Mouse (Mus musculus) megakaryocyte progenitor cell, adult 5-6 weeks (primary cell): Measurements from ENCODE around the gene Dynlt3. TPM values are rescaled to one million over a fixed set of nuclear protein-coding genes. Genes with fewer than 3 reads are reported as not detected.
A peak's percentile ranks its signal among the peaks of the same experiment; 100 is the strongest.

Experiments
- ATAC-seq: replicated peaks from 2 replicates; pipeline ENCODE4 v1.8.0; 2016; ENCODE audit warnings: mild to moderate bottlenecking, moderate TSS enrichment, inconsistent platforms; ENCODE audit not compliant: poor library complexity
- total RNA-seq, 2 experiments: library from RNA; stranded (forward) in 1 of 2; stranded (reverse) in 1 of 2; fragments of 157-497, 149-512 nt in 1 of 2; fragments of 200-1000 nt in 1 of 2; gene quantifications; 2 replicates each; pipeline versions ENCODE4 v1.2.3 to v1.2.4; 2015 to 2017

Dynlt3 gene
- total RNA-seq (2015) (51.8 and 53.3 TPM in 2 replicates), total RNA-seq (2017) (71.8 and 77.1 TPM in 2 replicates)

- ATAC-seq: peak; percentile 99
Measured at GRCm38 (mm10) chrX:9662391-9663111, at the start of gene Dynlt3. Gene Dynlt3, minus strand, starts transcription at chrX:9663003.

DNA sequence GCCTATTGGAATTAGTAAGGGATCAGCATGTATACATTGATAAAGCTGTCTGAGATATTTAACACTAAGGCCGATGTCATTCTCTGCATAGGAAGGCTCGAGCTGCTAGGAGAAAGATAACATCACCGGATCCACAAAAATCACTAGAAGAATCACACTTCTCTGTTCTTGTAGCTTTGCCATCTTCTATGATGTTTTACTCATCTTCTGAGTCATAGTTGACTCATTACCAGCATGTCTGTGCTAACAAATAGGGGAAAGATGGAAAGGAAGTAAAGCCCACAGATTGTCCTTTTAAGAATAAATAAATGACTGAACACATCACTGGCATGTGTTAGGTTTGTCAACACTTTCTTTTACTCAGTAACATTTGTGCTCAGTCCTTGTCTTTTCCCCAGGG is 37.0 kb upstream of the Dynlt3 start:
- no peak for ATAC-seq

GRCm38 (mm10) chrX:9695997-9696396 is 33.2 kb upstream of the Dynlt3 start:
- ATAC-seq: no peak

DNA sequence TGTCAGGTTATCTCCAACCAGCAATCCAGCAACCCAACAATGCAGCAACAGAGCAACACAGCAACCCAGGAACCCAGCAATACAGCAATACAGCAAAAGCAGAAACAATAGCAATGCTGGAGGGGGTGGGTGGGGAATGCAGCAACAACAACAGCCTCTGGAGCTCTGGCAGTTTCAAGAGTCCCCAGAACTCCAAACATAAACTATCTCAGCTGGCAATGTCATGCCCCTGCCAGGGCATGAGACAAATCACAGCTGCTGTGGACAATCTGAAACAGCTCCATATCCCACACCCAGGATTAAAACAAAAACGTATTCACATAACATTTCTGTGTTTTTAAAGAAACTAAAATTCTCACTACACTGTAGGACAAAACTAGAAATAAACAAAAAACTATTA is 9.2 kb upstream of the Dynlt3 start:
- ATAC-seq: no peak

DNA sequence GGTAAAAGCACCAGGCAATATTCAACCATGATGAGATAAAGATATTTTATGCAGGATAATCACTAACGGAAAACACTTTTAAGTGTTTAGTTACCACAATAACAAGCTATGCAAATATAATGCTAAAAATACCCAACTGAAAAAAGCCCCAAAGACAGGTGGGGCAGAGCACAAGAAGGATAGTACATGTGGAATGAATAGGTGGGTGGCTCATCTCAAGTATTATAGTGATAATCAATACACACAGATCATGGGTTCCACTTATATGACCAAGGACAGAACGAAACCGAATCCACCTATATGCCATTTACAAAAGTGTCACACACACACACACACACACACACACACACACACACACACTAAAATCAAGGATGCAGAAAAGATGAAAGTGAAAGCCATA is 8.6 kb upstream of the Dynlt3 start:
- no peak for ATAC-seq

DNA sequence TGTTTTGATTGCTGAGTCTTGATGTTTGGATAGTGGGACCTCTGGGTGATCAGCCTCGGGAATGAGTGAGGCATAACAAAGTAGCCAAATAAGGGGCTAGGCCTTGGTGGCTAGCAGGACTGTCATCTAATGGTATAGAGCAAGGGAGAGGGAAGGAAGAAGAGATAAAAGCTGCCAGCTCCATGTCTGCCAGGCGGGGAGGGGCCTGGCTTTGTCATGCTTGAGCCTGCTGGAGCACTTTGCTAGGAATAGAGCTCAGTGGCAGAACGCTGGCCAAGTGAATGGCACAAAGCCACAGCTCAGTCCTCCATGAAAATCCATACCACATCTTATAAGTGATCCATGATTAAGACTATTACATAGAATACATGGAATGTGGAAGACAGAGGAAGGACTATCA is 10.0 kb downstream of the Dynlt3 start:
- ATAC-seq: no peak

GRCm38 (mm10) chrX:9640594-9640993 is 22.2 kb downstream of the Dynlt3 start:
- peak; percentile 73 for ATAC-seq

DNA sequence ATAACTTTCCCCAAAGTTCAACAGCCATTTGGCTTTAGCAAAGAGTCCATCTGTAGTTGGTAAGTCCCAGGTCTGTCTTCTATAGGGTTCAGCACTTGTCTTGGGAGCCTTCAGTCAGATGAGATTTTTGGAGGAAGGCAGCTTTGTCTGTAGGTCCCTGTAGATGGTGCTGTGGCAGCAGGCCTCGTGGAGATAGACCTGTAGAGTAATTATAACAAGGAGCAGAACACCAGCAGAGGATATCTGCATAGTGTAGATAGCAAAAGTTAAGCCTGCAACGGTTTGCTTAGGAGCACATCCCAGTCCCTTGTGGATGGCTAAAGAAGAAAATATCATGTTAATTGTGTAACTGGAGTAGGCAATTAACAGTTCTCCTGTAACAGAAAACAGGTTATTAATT is 22.7 kb downstream of the Dynlt3 start:
- peak; percentile 82 for ATAC-seq

Other genes with a start within 250 kb of the Dynlt3 start
- gene Cybb, start 175.2 kb downstream of the Dynlt3 start, total RNA-seq (2015): 67.7 and 88.1 TPM in 2 replicates
- gene Cybb, start 175.2 kb downstream of the Dynlt3 start, total RNA-seq (2017): 66.5 and 89.6 TPM in 2 replicates
- not detected in 2 replicates for gene H2al1o, start 90.6 kb downstream of the Dynlt3 start, total RNA-seq (2015)
- not detected in 2 replicates for gene H2al1o, start 90.6 kb downstream of the Dynlt3 start, total RNA-seq (2017)
- not detected in 2 replicates for gene Hypm, start 183.9 kb upstream of the Dynlt3 start, total RNA-seq (2015)
- not detected in 2 replicates for gene Hypm, start 183.9 kb upstream of the Dynlt3 start, total RNA-seq (2017)
- not detected in 2 replicates for gene H2al3, start 186.7 kb upstream of the Dynlt3 start, total RNA-seq (2015)
- not detected in 2 replicates for gene H2al3, start 186.7 kb upstream of the Dynlt3 start, total RNA-seq (2017)
- not detected in 2 replicates for gene Sytl5, start 222.6 kb upstream of the Dynlt3 start, total RNA-seq (2015)
- not detected in 2 replicates for gene Sytl5, start 222.6 kb upstream of the Dynlt3 start, total RNA-seq (2017)